Mouse (Mus musculus): Measurements from ENCODE around the gene Ncor2. TPM values are rescaled to one million over a fixed set of nuclear protein-coding genes. Genes with fewer than 3 reads are reported as not detected.
A peak's percentile ranks its signal among the peaks of the same experiment; 100 is the strongest.

Gene Ncor2
- polyA plus RNA-seq, 1 experiment from 2014 or later: 11.1 TPM

DNA sequence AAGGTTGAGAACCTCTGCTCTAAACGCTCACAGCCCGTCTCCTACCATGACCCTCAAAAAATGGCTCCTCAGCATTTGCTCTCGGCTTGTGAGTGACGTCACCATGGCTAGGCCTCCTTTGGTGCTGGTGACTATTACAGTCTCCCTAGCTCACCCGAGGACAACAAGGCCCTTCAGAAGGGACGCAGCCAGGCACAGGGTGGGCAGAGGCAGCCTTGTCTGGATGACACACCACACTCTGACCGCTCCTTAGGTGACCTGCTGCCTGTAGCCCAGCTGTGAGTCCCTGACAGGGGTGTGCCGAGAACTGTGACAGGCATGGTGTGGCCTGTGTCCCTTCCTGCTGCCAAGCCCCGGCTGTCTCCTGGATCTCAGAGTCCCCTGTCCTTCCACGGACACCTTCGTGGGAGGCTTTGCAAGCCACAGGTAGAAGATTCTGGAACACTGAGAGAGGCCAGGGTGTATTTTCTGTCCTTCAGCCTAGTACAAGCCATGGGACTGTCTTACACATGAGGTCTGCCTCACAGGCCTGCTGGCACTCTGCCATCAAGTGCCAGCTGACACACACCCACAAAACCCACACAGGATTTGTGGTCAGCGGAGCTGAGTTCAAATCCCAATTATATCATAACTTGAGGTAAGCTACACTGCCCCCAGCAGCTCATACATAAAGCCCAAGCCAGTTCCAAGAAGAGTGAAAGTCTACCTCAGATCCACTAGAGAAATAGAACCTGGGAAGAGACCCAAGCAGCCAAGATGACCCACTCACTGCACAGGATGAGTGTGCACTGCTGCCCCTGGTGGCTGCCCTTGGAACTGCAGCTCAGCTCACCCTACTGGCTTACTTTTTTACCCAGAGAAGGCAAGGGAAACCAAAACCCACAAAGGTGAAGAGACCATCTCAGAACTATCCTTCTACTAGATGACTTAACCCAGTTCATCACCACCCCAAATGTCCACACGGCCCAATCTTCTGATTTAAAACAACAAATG, 112.2 kb downstream of the Ncor2 start:
- 93% methylated on average over 13 of the region's 13 CpGs for WGBS
- TF ChIP-seq CTCF (IDR thresholded peaks at IDR 0.05; ENCODE audit: low read depth) (peak; percentile 95), EP300 (optimal IDR thresholded peaks at IDR 0.05) (no peak)
- no peaks in the 10 kb centered on the region for H3K9me3 ChIP-seq (ENCODE audit: control insufficient read depth, low read length)
- ATAC-seq (ENCODE audit: low FRiP score, low TSS enrichment) (no peak), DNase-seq (ENCODE audit: low spot score) (peak; percentile 84)
- H3K27ac ChIP-seq (replicated peaks): no peak overlapping the region
- no peak overlapping the region for H3K4me2 ChIP-seq (replicated peaks; ENCODE audit: low read depth)
- peaks cover 33% of the 10 kb centered on the region for H3K36me3 ChIP-seq (ENCODE audit: control insufficient read depth, insufficient read depth, low read length)
- H3K4me1 ChIP-seq (replicated peaks; ENCODE audit: control insufficient read depth, insufficient read depth): 0 out of 2 replicates have a peak, but pooled peaks cover 6% of the 10 kb centered on the region
- no peak overlapping the region for H3K9ac ChIP-seq (ENCODE audit: low read length)
- H3K4me3 ChIP-seq (ENCODE audit: low read depth, low read length): no peak overlapping the region
- H3K27me3 ChIP-seq (ENCODE audit: control insufficient read depth, insufficient read depth, low read length): no peaks in the 10 kb centered on the region

- H3K4me3 ChIP-seq (ENCODE audit: low read depth, low read length): no peak overlapping the region
- ATAC-seq (ENCODE audit: low FRiP score, low TSS enrichment) (no peak), DNase-seq (ENCODE audit: low spot score) (no peak)
- H3K4me1 ChIP-seq (replicated peaks; ENCODE audit: control insufficient read depth, insufficient read depth): peaks cover 10% of the 10 kb centered on the region; the same call in 1 of the 2 replicates
- TF ChIP-seq CTCF (IDR thresholded peaks at IDR 0.05; ENCODE audit: low read depth) (no peak), EP300 (optimal IDR thresholded peaks at IDR 0.05) (no peak)
- no peaks in the 10 kb centered on the region for H3K27me3 ChIP-seq (ENCODE audit: control insufficient read depth, insufficient read depth, low read length)
- no peaks in the 10 kb centered on the region for H3K9me3 ChIP-seq (ENCODE audit: control insufficient read depth, low read length)
- no peak overlapping the region for H3K9ac ChIP-seq (ENCODE audit: low read length)
- no peak overlapping the region for H3K27ac ChIP-seq (replicated peaks)
- peaks cover 33% of the 10 kb centered on the region for H3K36me3 ChIP-seq (ENCODE audit: control insufficient read depth, insufficient read depth, low read length)
- 76% methylated on average over 17 of the region's 17 CpGs for WGBS
- no peak overlapping the region for H3K4me2 ChIP-seq (replicated peaks; ENCODE audit: low read depth)
These were observed 116.0 kb downstream of the Ncor2 start for GRCm38 (mm10) chr5:125063015-125063414.

GRCm38 (mm10) chr5:125058267-125058668, 120.8 kb downstream of the Ncor2 start:
- ATAC-seq (ENCODE audit: low FRiP score, low TSS enrichment) (peak; percentile 56), DNase-seq (ENCODE audit: low spot score) (peak; percentile 80)
- Histone ChIP-seq H3K4me1 (replicated peaks; ENCODE audit: control insufficient read depth, insufficient read depth) (peaks cover 15% of the 10 kb centered on the region), H3K9ac (ENCODE audit: low read length) (peak overlapping the region; percentile 50), H3K36me3 (ENCODE audit: control insufficient read depth, insufficient read depth, low read length) (peaks cover 8% of the 10 kb centered on the region; the same call in 1 of the 2 replicates), H3K4me2 (replicated peaks; ENCODE audit: low read depth) (peak overlapping the region; percentile 53), H3K27ac (replicated peaks) (peak overlapping the region; percentile 92), H3K4me3 (ENCODE audit: low read depth, low read length) (peak overlapping the region; percentile 35), H3K27me3 (ENCODE audit: control insufficient read depth, insufficient read depth, low read length) (no peaks in the 10 kb centered on the region), H3K9me3 (ENCODE audit: control insufficient read depth, low read length) (no peaks in the 10 kb centered on the region)
- WGBS: 4% methylated on average over 29 of the region's 29 CpGs
- TF ChIP-seq CTCF (IDR thresholded peaks at IDR 0.05; ENCODE audit: low read depth) (peak; percentile 27; the same call in 1 of the 2 replicates), EP300 (optimal IDR thresholded peaks at IDR 0.05) (no peak)

- ATAC-seq (ENCODE audit: low FRiP score, low TSS enrichment): peak; percentile 8; the same call in 1 of the 2 replicates
These were observed 121.3 kb downstream of the Ncor2 start for GRCm38 (mm10) chr5:125057555-125058266.

GRCm38 (mm10) chr5:125056696-125057554, 122.1 kb downstream of the Ncor2 start:
- Histone ChIP-seq H3K9ac (ENCODE audit: low read length) (peak overlapping the region; percentile 50; the same call in 1 of the 2 replicates), H3K9me3 (ENCODE audit: control insufficient read depth, low read length) (no peaks in the 10 kb centered on the region), H3K36me3 (ENCODE audit: control insufficient read depth, insufficient read depth, low read length) (peaks cover 8% of the 10 kb centered on the region; the same call in 1 of the 2 replicates), H3K4me2 (replicated peaks; ENCODE audit: low read depth) (peak overlapping the region; percentile 53), H3K27ac (replicated peaks) (peak overlapping the region; percentile 92), H3K4me1 (replicated peaks; ENCODE audit: control insufficient read depth, insufficient read depth) (peaks cover 17% of the 10 kb centered on the region), H3K4me3 (ENCODE audit: low read depth, low read length) (peak overlapping the region; percentile 35), H3K27me3 (ENCODE audit: control insufficient read depth, insufficient read depth, low read length) (no peaks in the 10 kb centered on the region)
- DNase-seq (ENCODE audit: low spot score): peak; percentile 53
- no peak for TF ChIP-seq EP300 (optimal IDR thresholded peaks at IDR 0.05)
- TF ChIP-seq CTCF (IDR thresholded peaks at IDR 0.05; ENCODE audit: low read depth): no peak
- WGBS: 24% methylated on average over 19 of the region's 19 CpGs
- ATAC-seq (ENCODE audit: low FRiP score, low TSS enrichment): peak; percentile 22

More at GRCm38 (mm10) chr5:125057555-125058266, 121.3 kb downstream of the Ncor2 start:
- Histone ChIP-seq H3K4me1 (replicated peaks; ENCODE audit: control insufficient read depth, insufficient read depth) (peaks cover 15% of the 10 kb centered on the region), H3K27ac (replicated peaks) (peak overlapping the region; percentile 92), H3K27me3 (ENCODE audit: control insufficient read depth, insufficient read depth, low read length) (no peaks in the 10 kb centered on the region), H3K9ac (ENCODE audit: low read length) (peak overlapping the region; percentile 50), H3K9me3 (ENCODE audit: control insufficient read depth, low read length) (no peaks in the 10 kb centered on the region), H3K36me3 (ENCODE audit: control insufficient read depth, insufficient read depth, low read length) (peaks cover 8% of the 10 kb centered on the region; the same call in 1 of the 2 replicates), H3K4me2 (replicated peaks; ENCODE audit: low read depth) (peak overlapping the region; percentile 53), H3K4me3 (ENCODE audit: low read depth, low read length) (peak overlapping the region; percentile 35)
- 32% methylated on average over 28 of the region's 29 CpGs for WGBS
- no peak for DNase-seq (ENCODE audit: low spot score)
- no peak for TF ChIP-seq EP300 (optimal IDR thresholded peaks at IDR 0.05)
- TF ChIP-seq CTCF (IDR thresholded peaks at IDR 0.05; ENCODE audit: low read depth): no peak
